Mouse (Mus musculus): ENCODE data around the gene Slc25a21. TPM values are rescaled to one million over a fixed set of nuclear protein-coding genes. Genes with fewer than 3 reads are reported as not detected.

Slc25a21 gene
- polyA plus RNA-seq, 1 experiment from 2014 or later = 0.27 TPM

DNA sequence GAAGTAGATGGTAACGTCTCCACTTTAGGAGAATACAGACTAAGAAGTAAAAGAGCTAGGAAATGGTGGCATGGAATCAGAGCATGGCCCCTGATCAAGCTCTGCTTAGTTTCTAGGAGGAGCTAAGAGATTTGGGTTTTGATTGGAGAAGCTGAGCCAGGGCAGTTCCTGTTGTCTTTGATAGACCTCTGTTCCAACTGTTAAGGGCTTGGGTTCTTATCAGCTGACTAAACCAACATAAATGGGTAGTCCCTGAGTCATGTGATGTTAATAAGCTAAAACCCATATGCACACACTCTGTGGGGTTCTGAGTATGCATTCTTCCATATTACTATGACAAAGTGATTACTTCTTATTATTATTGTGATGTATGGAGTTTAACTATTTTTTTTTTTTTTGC, 412.0 kb downstream of the Slc25a21 start:
- WGBS = 78% methylated on average over 1 of the region's 1 CpGs
- Histone ChIP-seq H3K36me3 (no peaks in the 10 kb centered on the region), H3K27ac (no peak overlapping the region), H3K4me1 (replicated peaks) (no peaks in the 10 kb centered on the region), H3K9ac (replicated peaks) (no peak overlapping the region), H3K9me3 (no peaks in the 10 kb centered on the region), H3K4me2 (replicated peaks) (no peak overlapping the region), H3K4me3 (replicated peaks) (no peak overlapping the region), H3K27me3 (no peaks in the 10 kb centered on the region)
- ATAC-seq = no peak

GRCm38 (mm10) chr12:56781196-56781595, 416.1 kb downstream of the Slc25a21 start:
- Histone ChIP-seq H3K9me3 (no peaks in the 10 kb centered on the region), H3K36me3 (no peaks in the 10 kb centered on the region), H3K27me3 (no peaks in the 10 kb centered on the region), H3K4me1 (replicated peaks) (no peaks in the 10 kb centered on the region), H3K4me2 (replicated peaks) (no peak overlapping the region), H3K27ac (no peak overlapping the region), H3K4me3 (replicated peaks) (no peak overlapping the region), H3K9ac (replicated peaks) (no peak overlapping the region)
- WGBS = 91% methylated on average over 5 of the region's 5 CpGs
- no peak for ATAC-seq

GRCm38 (mm10) chr12:56779621-56780020, 417.7 kb downstream of the Slc25a21 start:
- Histone ChIP-seq H3K36me3 (no peaks in the 10 kb centered on the region), H3K4me1 (replicated peaks) (no peaks in the 10 kb centered on the region), H3K4me3 (replicated peaks) (no peak overlapping the region), H3K9ac (replicated peaks) (no peak overlapping the region), H3K9me3 (no peaks in the 10 kb centered on the region), H3K27ac (no peak overlapping the region), H3K4me2 (replicated peaks) (no peak overlapping the region), H3K27me3 (no peaks in the 10 kb centered on the region)
- no peak for ATAC-seq
- 91% methylated on average over 3 of the region's 3 CpGs for WGBS

DNA sequence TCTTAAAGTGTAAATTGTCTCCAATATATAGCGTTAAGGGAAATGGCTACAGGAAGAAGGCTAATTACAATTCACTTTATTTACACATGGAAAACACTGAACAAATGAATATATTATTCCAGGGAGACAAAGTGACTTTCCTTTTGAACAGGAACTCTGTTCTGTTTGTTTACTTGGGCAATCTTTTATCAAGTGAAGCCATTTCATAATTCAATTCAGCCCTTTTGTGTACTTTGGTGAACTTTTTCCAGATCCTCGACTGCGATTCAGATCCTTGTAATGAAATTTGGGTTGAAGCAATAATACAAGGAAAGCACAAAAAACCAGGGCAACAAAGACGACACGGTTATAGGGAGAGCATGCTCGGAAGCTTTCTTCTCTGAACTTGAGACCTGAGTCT, 423.3 kb downstream of the Slc25a21 start:
- Histone ChIP-seq H3K4me3 (replicated peaks) (no peak overlapping the region), H3K4me2 (replicated peaks) (no peak overlapping the region), H3K9me3 (no peaks in the 10 kb centered on the region), H3K36me3 (no peaks in the 10 kb centered on the region), H3K4me1 (replicated peaks) (no peaks in the 10 kb centered on the region), H3K9ac (replicated peaks) (no peak overlapping the region), H3K27ac (no peak overlapping the region), H3K27me3 (no peaks in the 10 kb centered on the region)
- no peak for ATAC-seq
- 54% methylated on average over 6 of the region's 6 CpGs for WGBS

DNA sequence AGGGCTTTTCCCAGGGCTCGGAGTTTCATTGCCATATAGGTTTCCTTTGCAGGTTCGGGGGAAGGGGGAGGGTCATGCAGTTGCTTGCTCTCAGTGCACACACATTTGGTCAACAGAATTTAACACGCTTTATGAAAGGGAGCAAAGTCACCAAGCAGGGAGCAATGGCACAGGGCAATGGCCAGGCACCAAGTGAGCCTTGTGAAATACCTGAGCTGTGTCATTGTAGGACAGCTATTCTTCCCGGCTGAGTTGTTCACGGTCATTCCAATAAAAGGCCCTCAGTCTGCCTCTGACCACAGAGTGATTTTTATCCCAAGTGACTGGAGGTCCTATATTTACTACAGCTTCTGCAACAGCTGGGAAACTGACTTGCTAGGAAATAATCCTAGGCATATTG, 427.9 kb downstream of the Slc25a21 start:
- Histone ChIP-seq H3K36me3 (no peaks in the 10 kb centered on the region), H3K27me3 (no peaks in the 10 kb centered on the region), H3K4me2 (replicated peaks) (no peak overlapping the region), H3K4me3 (replicated peaks) (no peak overlapping the region), H3K9ac (replicated peaks) (no peak overlapping the region), H3K4me1 (replicated peaks) (no peaks in the 10 kb centered on the region), H3K27ac (no peak overlapping the region), H3K9me3 (no peaks in the 10 kb centered on the region)
- ATAC-seq = no peak
- WGBS = 88% methylated on average over 5 of the region's 5 CpGs

DNA sequence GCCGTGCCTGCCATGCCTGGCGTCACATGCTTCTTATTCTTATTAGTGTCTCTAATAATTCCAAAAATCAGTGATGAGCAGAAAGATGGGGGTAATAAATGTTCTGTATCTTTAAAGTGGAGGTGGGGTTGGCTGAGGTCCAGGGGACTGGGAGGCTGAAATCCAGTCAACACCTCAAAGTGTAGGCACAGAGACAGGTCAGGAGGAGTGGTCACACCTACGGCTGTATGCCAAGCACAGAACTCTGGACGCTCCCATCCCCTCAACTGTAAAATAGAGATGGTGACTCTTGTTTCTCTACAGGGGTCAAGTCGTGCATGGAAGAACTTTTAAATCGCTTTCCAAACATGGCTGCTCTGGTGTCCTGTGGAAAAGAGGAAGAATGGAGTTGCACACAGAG, 429.8 kb downstream of the Slc25a21 start:
- H3K27ac ChIP-seq = no peak overlapping the region
- no peaks in the 10 kb centered on the region for H3K9me3 ChIP-seq
- no peak overlapping the region for H3K9ac ChIP-seq (replicated peaks)
- no peak overlapping the region for H3K4me3 ChIP-seq (replicated peaks)
- H3K4me2 ChIP-seq (replicated peaks) = no peak overlapping the region
- no peaks in the 10 kb centered on the region for H3K4me1 ChIP-seq (replicated peaks)
- no peaks in the 10 kb centered on the region for H3K27me3 ChIP-seq
- H3K36me3 ChIP-seq = no peaks in the 10 kb centered on the region
- whole genome bisulfite sequencing = 85% methylated on average over 6 of the region's 6 CpGs
- ATAC-seq = no peak

DNA sequence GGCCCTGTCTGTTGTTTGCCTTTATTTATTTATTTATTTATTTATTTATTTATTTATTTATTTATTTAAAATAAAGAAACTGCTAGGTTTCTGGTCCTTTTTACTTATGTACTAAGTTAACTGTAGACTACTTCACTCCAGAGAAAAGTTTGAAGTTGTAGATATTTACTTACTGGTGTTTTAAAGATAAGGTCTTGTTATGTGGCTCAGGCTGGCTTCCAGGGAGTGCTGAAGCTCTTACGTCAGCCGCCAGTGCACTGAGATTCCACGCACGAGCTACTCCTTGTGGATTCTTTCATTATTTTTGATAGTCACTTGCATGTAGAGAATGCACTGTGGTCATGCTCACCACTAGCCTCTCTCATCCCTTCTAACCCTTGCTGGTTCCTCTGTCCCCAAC, 460.2 kb downstream of the Slc25a21 start:
- Histone ChIP-seq H3K4me3 (replicated peaks) (no peak overlapping the region), H3K36me3 (no peaks in the 10 kb centered on the region), H3K4me2 (replicated peaks) (no peak overlapping the region), H3K27me3 (no peaks in the 10 kb centered on the region), H3K4me1 (replicated peaks) (no peaks in the 10 kb centered on the region), H3K27ac (no peak overlapping the region), H3K9me3 (no peaks in the 10 kb centered on the region), H3K9ac (replicated peaks) (no peak overlapping the region)
- ATAC-seq = no peak
- 91% methylated on average over 4 of the region's 4 CpGs for WGBS

GRCm38 (mm10) chr12:56727631-56728030, 469.6 kb downstream of the Slc25a21 start:
- no peak overlapping the region for H3K4me3 ChIP-seq (replicated peaks)
- WGBS = 48% methylated on average over 4 of the region's 4 CpGs
- no peak for ATAC-seq

GRCm38 (mm10) chr12:56718707-56719051, 478.6 kb downstream of the Slc25a21 start:
- no peaks in the 10 kb centered on the region for H3K4me1 ChIP-seq (replicated peaks)
- H3K4me2 ChIP-seq (replicated peaks) = no peak overlapping the region
- H3K9me3 ChIP-seq = no peaks in the 10 kb centered on the region
- 37% methylated on average over 6 of the region's 6 CpGs for WGBS
- peaks cover 56% of the 10 kb centered on the region for H3K27me3 ChIP-seq
- no peak for ATAC-seq
- no peaks in the 10 kb centered on the region for H3K36me3 ChIP-seq
- H3K27ac ChIP-seq = no peak overlapping the region
- no peak overlapping the region for H3K4me3 ChIP-seq (replicated peaks)
- no peak overlapping the region for H3K9ac ChIP-seq (replicated peaks)

More at GRCm38 (mm10) chr12:56727631-56728030, 469.6 kb downstream of the Slc25a21 start:
- H3K9ac ChIP-seq (replicated peaks) = no peak overlapping the region
- no peaks in the 10 kb centered on the region for H3K9me3 ChIP-seq
- H3K4me2 ChIP-seq (replicated peaks) = no peak overlapping the region
- no peaks in the 10 kb centered on the region for H3K36me3 ChIP-seq
- no peaks in the 10 kb centered on the region for H3K4me1 ChIP-seq (replicated peaks)
- H3K27ac ChIP-seq = no peak overlapping the region
- no peaks in the 10 kb centered on the region for H3K27me3 ChIP-seq

GRCm38 (mm10) chr12:56717971-56718706, 479.1 kb downstream of the Slc25a21 start:
- peaks cover 57% of the 10 kb centered on the region for H3K27me3 ChIP-seq
- no peaks in the 10 kb centered on the region for H3K9me3 ChIP-seq
- H3K9ac ChIP-seq (replicated peaks) = no peak overlapping the region
- ATAC-seq = no peak
- no peaks in the 10 kb centered on the region for H3K4me1 ChIP-seq (replicated peaks)
- H3K4me2 ChIP-seq (replicated peaks) = no peak overlapping the region
- H3K36me3 ChIP-seq = no peaks in the 10 kb centered on the region
- no peak overlapping the region for H3K27ac ChIP-seq
- H3K4me3 ChIP-seq (replicated peaks) = no peak overlapping the region
- 7% methylated on average over 14 of the region's 14 CpGs for WGBS

DNA sequence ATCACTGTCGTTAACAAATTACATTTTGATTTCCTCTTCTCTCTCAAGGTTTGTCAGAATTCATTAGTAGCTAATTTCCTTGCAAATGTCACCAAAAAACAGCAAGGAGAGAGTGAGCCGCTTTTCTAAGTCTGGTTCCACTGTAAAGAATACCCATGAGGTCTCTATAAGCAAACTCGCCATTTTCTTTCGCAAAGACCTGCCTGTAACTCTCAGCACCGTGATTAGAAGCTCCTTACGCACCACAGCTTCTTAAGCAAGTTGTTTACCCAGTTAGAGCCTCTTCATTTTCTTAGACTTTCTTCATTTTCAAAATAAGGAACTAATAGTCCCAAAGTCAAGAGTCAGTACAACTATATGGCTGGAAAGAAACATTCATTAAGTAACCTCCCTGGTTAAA, 496.3 kb downstream of the Slc25a21 start:
- H3K4me2 ChIP-seq (replicated peaks) = no peak overlapping the region
- H3K9ac ChIP-seq (replicated peaks) = no peak overlapping the region
- no peaks in the 10 kb centered on the region for H3K36me3 ChIP-seq
- no peak overlapping the region for H3K4me3 ChIP-seq (replicated peaks)
- H3K27ac ChIP-seq = no peak overlapping the region
- WGBS = 7% methylated on average over 6 of the region's 6 CpGs
- peaks cover 90% of the 10 kb centered on the region for H3K27me3 ChIP-seq
- peaks cover 11% of the 10 kb centered on the region for H3K4me1 ChIP-seq (replicated peaks)
- ATAC-seq = no peak
- H3K9me3 ChIP-seq = no peaks in the 10 kb centered on the region

- Histone ChIP-seq H3K9ac (replicated peaks) (no peak overlapping the region), H3K36me3 (no peaks in the 10 kb centered on the region), H3K9me3 (no peaks in the 10 kb centered on the region), H3K27me3 (peaks cover 90% of the 10 kb centered on the region), H3K4me2 (replicated peaks) (no peak overlapping the region), H3K27ac (no peak overlapping the region), H3K4me3 (replicated peaks) (no peak overlapping the region), H3K4me1 (replicated peaks) (peaks cover 19% of the 10 kb centered on the region)
- 2% methylated on average over 44 of the region's 44 CpGs for WGBS
- ATAC-seq = peak; percentile 14; the same call in 1 of the 2 replicates
Observed at GRCm38 (mm10) chr12:56699915-56700900, 497.1 kb downstream of the Slc25a21 start.
